Mouse (Mus musculus) hindbrain, embryonic 13.5 days (tissue): ENCODE results near the gene Enpp7. TPM values are rescaled to one million over a fixed set of nuclear protein-coding genes. Genes with fewer than 3 reads are reported as not detected.

Experiments
- ATAC-seq: fragments of 200-750 bp; cut with Nextera tagmentation; 2 replicates; pipeline ENCODE4 v1.8.0; 2017; ENCODE audit warnings: moderate TSS enrichment; ENCODE audit not compliant: low FRiP score
- H3K27ac ChIP-seq: fragments of 300-500 bp; sonication (generic); 2 replicates; pipeline ENCODE4 v1.5.1; 2015; ENCODE audit warnings: inconsistent platforms, mild to moderate bottlenecking, moderate library complexity
- H3K27me3 ChIP-seq: fragments of 300-500 bp; sonication (generic); 2 replicates; pipeline ENCODE4 v1.6.1; 2015; ENCODE audit warnings: mild to moderate bottlenecking, inconsistent platforms
- H3K36me3 ChIP-seq: fragments of 300-500 bp; sonication (generic); 2 replicates; pipeline ENCODE4 v1.6.1; 2015; ENCODE audit warnings: mild to moderate bottlenecking, inconsistent platforms
- H3K4me1 ChIP-seq: fragments of 300-500 bp; sonication (generic); replicated peaks from 2 replicates; pipeline ENCODE4 v1.6.1; 2015; ENCODE audit warnings: inconsistent platforms
- H3K4me2 ChIP-seq: fragments of 300-500 bp; sonication (generic); 2 replicates; pipeline ENCODE4 v1.6.1; 2015; ENCODE audit warnings: inconsistent platforms, mild to moderate bottlenecking, moderate library complexity
- H3K4me3 ChIP-seq: fragments of 300-500 bp; sonication (generic); 2 replicates; pipeline ENCODE4 v1.5.1; 2015; ENCODE audit warnings: mild to moderate bottlenecking, inconsistent platforms
- H3K9ac ChIP-seq: fragments of 300-500 bp; sonication (generic); 2 replicates; pipeline ENCODE4 v1.6.1; 2015; ENCODE audit warnings: mild to moderate bottlenecking, inconsistent platforms
- H3K9me3 ChIP-seq: fragments of 300-500 bp; sonication (generic); 2 replicates; pipeline ENCODE4 v1.6.1; 2016; ENCODE audit warnings: inconsistent platforms
- WGBS: fragments of 180-500 bp; shearing (Covaris S2); methylation state at CpG from one replicate; pipeline ENCODE4 v1.1.7; 2015; 5-methylcytosine and 5-hydroxymethylcytosine counted together
- polyA plus RNA-seq: library from polyadenylated mRNA; unstranded; fragments of >200 nt; fragmentation: Nextera tagmentation; extraction: Ambion mirVana; gene quantifications from 2 replicates; pipeline ENCODE4 v1.2.1, GENCODE M21; 2015

Enpp7 gene
- polyA plus RNA-seq, 1 experiment from 2014 or later, result not detected

- peak overlapping the region; percentile 4; the same call in 1 of the 2 replicates for H3K9ac ChIP-seq
Observed at GRCm38 (mm10) chr11:118972431-118973377, 15.3 kb upstream of the Enpp7 start.

GRCm38 (mm10) chr11:118974340-118974739, 13.6 kb upstream of the Enpp7 start:
- Histone ChIP-seq H3K27ac (no peak overlapping the region), H3K27me3 (0 out of 2 replicates have a peak, but pooled peaks cover 10% of the 10 kb centered on the region), H3K4me2 (no peak overlapping the region), H3K4me3 (no peak overlapping the region), H3K9ac (no peak overlapping the region), H3K4me1 (peaks cover 30% of the 10 kb centered on the region), H3K9me3 (no peaks in the 10 kb centered on the region), H3K36me3 (no peaks in the 10 kb centered on the region)
- no peak for ATAC-seq
- WGBS, result 85% methylated on average over 7 of the region's 7 CpGs

More at GRCm38 (mm10) chr11:118972431-118973377, 15.3 kb upstream of the Enpp7 start:
- H3K27me3 ChIP-seq, result 0 out of 2 replicates have a peak, but pooled peaks cover 8% of the 10 kb centered on the region
- H3K4me1 ChIP-seq, result peaks cover 30% of the 10 kb centered on the region
- no peak overlapping the region for H3K4me2 ChIP-seq
- whole genome bisulfite sequencing, result 23% methylated on average over 18 of the region's 18 CpGs
- ATAC-seq, result peak; percentile 55
- H3K27ac ChIP-seq, result peak overlapping the region; percentile 83
- H3K9me3 ChIP-seq, result no peaks in the 10 kb centered on the region
- H3K36me3 ChIP-seq, result no peaks in the 10 kb centered on the region
- H3K4me3 ChIP-seq, result no peak overlapping the region

- H3K9me3 ChIP-seq, result no peaks in the 10 kb centered on the region
- peaks cover 30% of the 10 kb centered on the region for H3K4me1 ChIP-seq
- H3K27me3 ChIP-seq, result 0 out of 2 replicates have a peak, but pooled peaks cover 11% of the 10 kb centered on the region
- WGBS, result 2% methylated on average over 10 of the region's 10 CpGs
- H3K4me2 ChIP-seq, result peak overlapping the region; percentile 42; the same call in 1 of the 2 replicates
- no peak for ATAC-seq
- peak overlapping the region; percentile 44; the same call in 1 of the 2 replicates for H3K9ac ChIP-seq
- H3K36me3 ChIP-seq, result no peaks in the 10 kb centered on the region
- 0 out of 2 replicates have a peak overlapping the region, but pooled peaks have one; percentile 5 for H3K4me3 ChIP-seq
- no peak overlapping the region for H3K27ac ChIP-seq
Observed at GRCm38 (mm10) chr11:118975427-118975826, 12.6 kb upstream of the Enpp7 start.

- Histone ChIP-seq H3K36me3 (no peaks in the 10 kb centered on the region), H3K4me3 (0 out of 2 replicates have a peak overlapping the region, but pooled peaks have one; percentile 5), H3K4me1 (peaks cover 27% of the 10 kb centered on the region), H3K9ac (peak overlapping the region; percentile 44; the same call in 1 of the 2 replicates), H3K27ac (no peak overlapping the region), H3K27me3 (0 out of 2 replicates have a peak, but pooled peaks cover 11% of the 10 kb centered on the region), H3K4me2 (peak overlapping the region; percentile 42; the same call in 1 of the 2 replicates), H3K9me3 (no peaks in the 10 kb centered on the region)
- WGBS, result 23% methylated on average over 12 of the region's 12 CpGs
- no peak for ATAC-seq
Observed at GRCm38 (mm10) chr11:118975917-118976316, 12.1 kb upstream of the Enpp7 start.

GRCm38 (mm10) chr11:118980388-118980787, 7.6 kb upstream of the Enpp7 start:
- Histone ChIP-seq H3K27ac (no peak overlapping the region), H3K27me3 (0 out of 2 replicates have a peak, but pooled peaks cover 11% of the 10 kb centered on the region), H3K4me1 (peaks cover 18% of the 10 kb centered on the region), H3K9ac (no peak overlapping the region), H3K36me3 (no peaks in the 10 kb centered on the region), H3K4me3 (no peak overlapping the region), H3K9me3 (no peaks in the 10 kb centered on the region), H3K4me2 (no peak overlapping the region)
- no peak for ATAC-seq
- WGBS, result 81% methylated on average over 2 of the region's 2 CpGs

- no peak for ATAC-seq
- Histone ChIP-seq H3K9ac (no peak overlapping the region), H3K4me1 (peaks cover 12% of the 10 kb centered on the region), H3K4me3 (no peak overlapping the region), H3K9me3 (no peaks in the 10 kb centered on the region), H3K36me3 (no peaks in the 10 kb centered on the region), H3K27me3 (0 out of 2 replicates have a peak, but pooled peaks cover 11% of the 10 kb centered on the region), H3K4me2 (no peak overlapping the region), H3K27ac (no peak overlapping the region)
- WGBS, result 73% methylated on average over 18 of the region's 18 CpGs
Observed at GRCm38 (mm10) chr11:118981012-118981776, 6.8 kb upstream of the Enpp7 start.

- no peak overlapping the region for H3K9ac ChIP-seq
- ATAC-seq, result no peak
- H3K4me3 ChIP-seq, result no peak overlapping the region
- no peak overlapping the region for H3K4me2 ChIP-seq
- 0 out of 2 replicates have a peak, but pooled peaks cover 8% of the 10 kb centered on the region for H3K27me3 ChIP-seq
- no peaks in the 10 kb centered on the region for H3K36me3 ChIP-seq
- no peak overlapping the region for H3K27ac ChIP-seq
- WGBS, result 66% methylated on average over 12 of the region's 12 CpGs
- H3K9me3 ChIP-seq, result no peaks in the 10 kb centered on the region
- peaks cover 12% of the 10 kb centered on the region for H3K4me1 ChIP-seq
Observed at GRCm38 (mm10) chr11:118982593-118983113, 5.3 kb upstream of the Enpp7 start.

GRCm38 (mm10) chr11:118985571-118985970, 2.4 kb upstream of the Enpp7 start:
- Histone ChIP-seq H3K9ac (no peak overlapping the region), H3K36me3 (no peaks in the 10 kb centered on the region), H3K4me1 (peaks cover 12% of the 10 kb centered on the region), H3K4me2 (no peak overlapping the region), H3K27me3 (no peaks in the 10 kb centered on the region), H3K27ac (no peak overlapping the region), H3K4me3 (no peak overlapping the region), H3K9me3 (no peaks in the 10 kb centered on the region)
- ATAC-seq, result no peak
- 56% methylated on average over 5 of the region's 5 CpGs for WGBS

GRCm38 (mm10) chr11:118992781-118993180, 4.8 kb downstream of the Enpp7 start:
- no peak overlapping the region for H3K27ac ChIP-seq
- no peaks in the 10 kb centered on the region for H3K36me3 ChIP-seq
- no peak overlapping the region for H3K9ac ChIP-seq
- H3K4me2 ChIP-seq, result no peak overlapping the region
- H3K9me3 ChIP-seq, result no peaks in the 10 kb centered on the region
- ATAC-seq, result no peak
- no peak overlapping the region for H3K4me3 ChIP-seq
- H3K27me3 ChIP-seq, result peaks cover 13% of the 10 kb centered on the region; the same call in 1 of the 2 replicates
- H3K4me1 ChIP-seq, result peaks cover 19% of the 10 kb centered on the region
- 81% methylated on average over 3 of the region's 3 CpGs for WGBS

GRCm38 (mm10) chr11:118995448-118995847, 7.5 kb downstream of the Enpp7 start:
- H3K9ac ChIP-seq, result peak overlapping the region; percentile 26; the same call in 1 of the 2 replicates
- 22% methylated on average over 4 of the region's 4 CpGs for WGBS
- no peak overlapping the region; the same call in 1 of the 2 replicates for H3K27ac ChIP-seq
- H3K4me1 ChIP-seq, result peaks cover 41% of the 10 kb centered on the region
- H3K27me3 ChIP-seq, result peaks cover 13% of the 10 kb centered on the region; the same call in 1 of the 2 replicates
- H3K36me3 ChIP-seq, result no peaks in the 10 kb centered on the region
- H3K4me3 ChIP-seq, result no peak overlapping the region
- no peak overlapping the region for H3K4me2 ChIP-seq
- ATAC-seq, result no peak
- H3K9me3 ChIP-seq, result no peaks in the 10 kb centered on the region

- Histone ChIP-seq H3K9me3 (no peaks in the 10 kb centered on the region), H3K4me2 (no peak overlapping the region), H3K27me3 (peaks cover 13% of the 10 kb centered on the region; the same call in 1 of the 2 replicates), H3K36me3 (no peaks in the 10 kb centered on the region), H3K27ac (no peak overlapping the region), H3K4me3 (no peak overlapping the region), H3K9ac (no peak overlapping the region), H3K4me1 (peaks cover 41% of the 10 kb centered on the region)
- no peak for ATAC-seq
- 86% methylated on average over 3 of the region's 3 CpGs for WGBS
Observed at GRCm38 (mm10) chr11:118997182-118997581, 9.2 kb downstream of the Enpp7 start.
